Mouse (Mus musculus) hindbrain, postnatal 0 days (tissue): ENCODE data around the gene Myo1a. TPM values are rescaled to one million over a fixed set of nuclear protein-coding genes. Genes with fewer than 3 reads are reported as not detected.

Experiments
- ATAC-seq: fragments of 200-750 bp; cut with Nextera tagmentation; 2 replicates; pipeline ENCODE4 v1.8.0; 2017; ENCODE audit warnings: mild to moderate bottlenecking, moderate TSS enrichment, moderate library complexity
- DNase-seq: peaks from one replicate; pipeline ENCODE4 v3.0.0-alpha.2; 2015; ENCODE audit warnings: low spot score
- H3K27ac ChIP-seq: fragments of 300-500 bp; sonication (generic); 2 replicates; pipeline ENCODE4 v1.5.1; 2014; ENCODE audit warnings: mild to moderate bottlenecking
- H3K27me3 ChIP-seq: fragments of 300-500 bp; sonication (generic); 2 replicates; pipeline ENCODE4 v1.6.1; 2014; ENCODE audit warnings: low read length, mixed read lengths; ENCODE audit not compliant: insufficient read depth
- H3K36me3 ChIP-seq: fragments of 300-500 bp; sonication (generic); 2 replicates; pipeline ENCODE4 v1.6.1; 2014; ENCODE audit warnings: low read length, mixed read lengths; ENCODE audit not compliant: insufficient read depth
- H3K4me1 ChIP-seq: fragments of 300-500 bp; sonication (generic); 2 replicates; pipeline ENCODE4 v1.6.1; 2014; ENCODE audit warnings: antibody characterized with exemption, low read length, mixed read lengths; ENCODE audit not compliant: insufficient read depth
- H3K4me2 ChIP-seq: fragments of 300-500 bp; sonication (generic); 2 replicates; pipeline ENCODE4 v1.6.1; 2014; ENCODE audit warnings: low read depth, mild to moderate bottlenecking, low read length, moderate library complexity, mixed read lengths
- H3K4me3 ChIP-seq: fragments of 300-500 bp; sonication (generic); 2 replicates; pipeline ENCODE4 v1.5.1; 2014; ENCODE audit warnings: low read length
- H3K9ac ChIP-seq: fragments of 300-500 bp; sonication (generic); replicated peaks from 2 replicates; pipeline ENCODE4 v1.6.1; 2014; ENCODE audit warnings: mild to moderate bottlenecking, low read length, moderate library complexity, mixed read lengths
- H3K9me3 ChIP-seq: fragments of 300-500 bp; sonication (generic); 2 replicates; pipeline ENCODE4 v1.6.1; 2016; ENCODE audit warnings: low read length, mixed read lengths
- CTCF ChIP-seq: IDR thresholded peaks from 2 replicates; pipeline ENCODE4 v1.5.1; 2016; ENCODE audit warnings: antibody characterized with exemption, control low read depth, low read depth
- WGBS: fragments of 180-500 bp; shearing (Covaris S2); extraction: QIAGEN DNeasy Blood & Tissue Kit; methylation state at CpG from one replicate; pipeline ENCODE4 v1.1.7; 2014; 5-methylcytosine and 5-hydroxymethylcytosine counted together
- polyA plus RNA-seq: library from polyadenylated mRNA; unstranded; fragments of >200 nt; fragmentation: Nextera tagmentation; extraction: Ambion mirVana; gene quantifications from 2 replicates; pipeline ENCODE4 v1.2.1, GENCODE M21; 2015
- total RNA-seq: library from RNA; depleted of rRNA; stranded (reverse); fragments of >200 nt; gene quantifications from 2 replicates; pipeline ENCODE4 v1.2.3, GENCODE M21; 2014

Gene Myo1a
- total and polyA plus RNA-seq, 2 experiments from 2014 or later: 0.21 to 0.53 TPM

DNA sequence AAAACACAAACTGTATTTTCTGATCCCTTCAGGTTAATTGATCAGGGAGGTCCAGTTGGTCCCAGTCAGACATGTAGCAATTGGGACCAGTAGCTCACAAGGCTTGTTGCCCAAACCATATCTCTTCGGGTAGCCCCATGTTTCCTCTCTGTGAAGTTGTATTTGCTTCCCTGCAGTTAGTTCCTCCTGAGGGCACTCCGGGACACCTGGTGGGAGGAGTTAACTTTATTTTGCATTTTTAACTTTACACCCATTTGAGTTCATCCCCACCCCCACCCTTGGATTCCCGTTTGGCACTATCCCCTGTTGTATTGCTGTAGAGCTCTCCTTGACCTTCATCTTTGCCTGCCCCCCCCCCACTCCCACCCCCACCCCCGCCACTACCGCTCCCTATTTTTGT lies 40.9 kb downstream of the Myo1a start:
- no peak for TF ChIP-seq CTCF
- H3K9me3 ChIP-seq: no peaks in the 10 kb centered on the region
- H3K27me3 ChIP-seq: no peaks in the 10 kb centered on the region
- H3K4me3 ChIP-seq: no peak overlapping the region
- H3K9ac ChIP-seq: no peak overlapping the region
- peaks cover 39% of the 10 kb centered on the region for H3K36me3 ChIP-seq
- DNase-seq (no peak), ATAC-seq (no peak)
- 81% methylated on average over 5 of the region's 5 CpGs for WGBS
- H3K27ac ChIP-seq: no peak overlapping the region
- no peak overlapping the region for H3K4me2 ChIP-seq
- no peaks in the 10 kb centered on the region for H3K4me1 ChIP-seq

GRCm38 (mm10) chr10:127747254-127747653 lies 42.3 kb downstream of the Myo1a start:
- ATAC-seq (no peak), DNase-seq (no peak)
- 96% methylated on average over 8 of the region's 8 CpGs for WGBS
- Histone ChIP-seq H3K4me1 (no peaks in the 10 kb centered on the region), H3K4me3 (no peak overlapping the region), H3K27me3 (no peaks in the 10 kb centered on the region), H3K36me3 (peaks cover 31% of the 10 kb centered on the region), H3K9me3 (no peaks in the 10 kb centered on the region), H3K4me2 (no peak overlapping the region), H3K27ac (no peak overlapping the region), H3K9ac (no peak overlapping the region)
- no peak for TF ChIP-seq CTCF

DNA sequence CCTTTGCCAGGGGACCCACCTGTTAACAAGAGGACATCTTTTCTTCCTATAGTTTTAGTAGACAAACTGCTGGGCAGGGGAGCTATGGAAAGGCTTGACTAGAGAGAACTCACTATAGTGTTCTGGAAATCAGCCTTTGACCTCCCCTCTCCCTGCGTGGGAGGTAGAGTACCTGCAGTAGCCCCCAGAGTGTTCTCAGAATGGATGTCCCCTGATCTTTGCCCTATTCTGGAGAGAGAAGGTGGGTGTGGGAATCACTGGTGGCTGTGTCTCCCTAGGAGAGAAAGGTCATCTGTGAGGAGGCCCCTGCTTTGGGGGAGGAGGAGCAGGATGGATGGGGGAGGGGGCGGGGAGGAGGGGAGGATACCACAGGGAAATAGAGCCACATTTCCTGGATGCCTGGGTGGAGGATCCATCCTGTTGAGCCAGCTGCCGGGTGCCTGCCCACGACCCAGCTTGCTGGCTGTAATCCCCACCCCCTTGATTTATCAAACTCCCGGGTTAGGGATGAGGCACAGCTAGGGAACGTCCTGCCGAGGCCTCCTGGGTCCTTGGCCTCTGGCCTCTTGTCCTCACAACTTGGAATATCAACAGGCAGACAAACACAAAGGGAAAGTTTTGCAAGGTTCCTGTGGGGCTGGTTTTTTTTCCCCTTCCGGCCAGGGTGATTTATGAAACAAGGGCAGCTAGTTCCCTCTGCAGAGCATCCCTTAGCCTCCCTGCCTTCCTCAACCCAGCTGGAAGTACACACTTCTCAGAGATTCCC lies 44.1 kb downstream of the Myo1a start:
- no peak overlapping the region for H3K4me3 ChIP-seq
- TF ChIP-seq CTCF: no peak
- H3K9ac ChIP-seq: no peak overlapping the region
- H3K4me2 ChIP-seq: peak overlapping the region; percentile 41
- no peaks in the 10 kb centered on the region for H3K27me3 ChIP-seq
- no peak overlapping the region for H3K27ac ChIP-seq
- ATAC-seq (no peak), DNase-seq (no peak)
- H3K9me3 ChIP-seq: no peaks in the 10 kb centered on the region
- H3K4me1 ChIP-seq: no peaks in the 10 kb centered on the region
- WGBS: 12% methylated on average over 8 of the region's 8 CpGs
- H3K36me3 ChIP-seq: peaks cover 13% of the 10 kb centered on the region

DNA sequence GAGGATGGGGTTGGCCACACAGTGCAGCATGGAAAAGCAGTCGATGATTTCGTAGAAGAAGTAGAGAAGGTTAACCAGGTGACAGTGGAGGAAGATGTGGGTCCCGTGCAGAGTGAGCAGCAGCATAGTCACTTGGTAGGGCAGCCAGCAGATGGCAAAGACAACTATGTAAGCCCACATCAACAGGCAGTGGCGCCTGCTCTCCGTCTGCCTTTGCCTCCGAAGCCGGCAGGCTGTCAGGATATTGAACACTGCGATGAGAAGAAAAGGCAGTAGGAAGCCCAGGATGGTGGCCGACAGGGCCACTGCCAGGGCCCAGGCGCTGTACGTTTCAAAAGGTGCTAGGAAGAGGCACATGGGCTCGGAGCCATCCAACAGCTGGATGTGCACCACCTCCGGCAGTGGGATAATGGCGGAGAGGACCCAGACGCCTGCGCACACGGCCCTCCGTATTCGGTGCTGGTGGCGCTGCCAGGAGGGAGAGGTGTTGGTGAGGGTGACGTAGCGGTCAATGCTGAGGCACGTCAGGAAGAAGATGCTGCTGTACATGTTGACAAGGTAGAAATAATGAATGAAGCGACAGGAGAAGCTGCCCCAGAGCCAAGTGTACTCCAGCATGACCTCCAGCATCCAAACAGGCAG lies 45.3 kb downstream of the Myo1a start:
- peak; percentile 15 for DNase-seq
- ATAC-seq: peak; percentile 62
- peak overlapping the region; percentile 41 for H3K4me2 ChIP-seq
- no peaks in the 10 kb centered on the region for H3K4me1 ChIP-seq
- H3K36me3 ChIP-seq: peaks cover 8% of the 10 kb centered on the region
- no peak overlapping the region; the same call in 1 of the 2 replicates for H3K9ac ChIP-seq
- no peak; the same call in 1 of the 2 replicates for TF ChIP-seq CTCF
- H3K27ac ChIP-seq: no peak overlapping the region; the same call in 1 of the 2 replicates
- H3K4me3 ChIP-seq: peak overlapping the region; percentile 15
- H3K9me3 ChIP-seq: no peaks in the 10 kb centered on the region
- H3K27me3 ChIP-seq: no peaks in the 10 kb centered on the region
- WGBS: 48% methylated on average over 24 of the region's 24 CpGs

GRCm38 (mm10) chr10:127751548-127751947 lies 46.6 kb downstream of the Myo1a start, which contains the start of gene Gpr182:
Gene Gpr182, minus strand, starts transcription at chr10:127751732.
- WGBS: 61% methylated on average over 8 of the region's 8 CpGs
- no peaks in the 10 kb centered on the region; the same call in none of the 2 replicates for H3K36me3 ChIP-seq
- H3K4me3 ChIP-seq: no peak within 1 kb of the TSS; the same call in 1 of the 2 replicates
- no peaks in the 10 kb centered on the region for H3K27me3 ChIP-seq
- ATAC-seq (no peak), DNase-seq (no peak)
- no peak for TF ChIP-seq CTCF
- no peak within 1 kb of the TSS for H3K9ac ChIP-seq
- H3K27ac ChIP-seq: no peak within 1 kb of the TSS
- peak within 1 kb of the TSS; percentile 41 for H3K4me2 ChIP-seq
- H3K4me1 ChIP-seq: no peaks in the 10 kb centered on the region
- no peaks in the 10 kb centered on the region for H3K9me3 ChIP-seq

DNA sequence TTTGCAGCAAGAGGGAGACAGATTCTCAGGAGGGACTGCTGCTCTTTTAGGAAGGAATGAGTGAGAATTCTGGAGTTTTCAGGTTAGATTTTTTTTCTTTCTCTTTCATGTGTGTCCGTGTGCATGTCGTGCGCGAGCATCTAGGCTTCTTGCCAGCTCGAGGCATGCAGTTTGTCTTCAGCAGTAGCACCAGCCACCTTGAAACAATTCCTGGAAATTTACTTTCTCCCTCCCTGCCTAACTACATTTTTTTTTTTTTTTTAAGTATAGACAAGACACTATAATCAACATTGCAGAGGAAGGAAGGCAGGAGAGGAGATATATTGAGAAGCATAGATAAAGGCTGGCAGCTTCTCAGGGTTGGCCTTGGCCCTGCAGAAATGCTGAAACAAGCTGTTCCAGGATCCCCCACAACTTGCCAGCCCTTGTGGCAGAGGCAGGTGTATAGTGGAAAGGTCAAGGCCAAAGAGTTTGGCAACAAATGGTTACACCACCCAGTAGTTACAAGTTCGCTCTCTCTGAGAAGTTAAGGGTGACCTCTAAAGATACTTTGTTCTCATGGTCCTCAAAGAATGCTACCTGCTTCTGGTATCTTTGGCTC lies 49.7 kb downstream of the Myo1a start:
- ATAC-seq (no peak), DNase-seq (no peak)
- WGBS: 55% methylated on average over 6 of the region's 6 CpGs
- H3K4me2 ChIP-seq: no peak overlapping the region
- H3K27ac ChIP-seq: no peak overlapping the region
- no peaks in the 10 kb centered on the region for H3K36me3 ChIP-seq
- H3K9me3 ChIP-seq: no peaks in the 10 kb centered on the region
- H3K4me1 ChIP-seq: no peaks in the 10 kb centered on the region
- TF ChIP-seq CTCF: no peak
- H3K4me3 ChIP-seq: no peak overlapping the region
- H3K9ac ChIP-seq: no peak overlapping the region
- H3K27me3 ChIP-seq: no peaks in the 10 kb centered on the region
